Mouse (Mus musculus): ENCODE measurements around the gene Irs3. TPM values are rescaled to one million over a fixed set of nuclear protein-coding genes. Genes with fewer than 3 reads are reported as not detected.

The Irs3 gene
- polyA plus RNA-seq, 1 experiment, result 0.48 TPM

GRCm38 (mm10) chr5:137660064-137660688 lies 14.7 kb upstream of the Irs3 start:
- peak in 1 of 2 experiments; percentile 37 for DNase-seq (ENCODE audit: extremely low spot score in 1 of 2, low spot score in 1 of 2)

GRCm38 (mm10) chr5:137656977-137657376 lies 11.5 kb upstream of the Irs3 start:
- peak; percentile 41 to 88 for DNase-seq (ENCODE audit: extremely low spot score in 1 of 2, low spot score in 1 of 2)

GRCm38 (mm10) chr5:137654746-137655145 lies 9.2 kb upstream of the Irs3 start:
- DNase-seq (ENCODE audit: extremely low spot score in 1 of 2, low spot score in 1 of 2), result no peak

GRCm38 (mm10) chr5:137653366-137653765 lies 7.9 kb upstream of the Irs3 start:
- no peak for DNase-seq (ENCODE audit: extremely low spot score in 1 of 2, low spot score in 1 of 2)

GRCm38 (mm10) chr5:137652474-137652873 lies 7.0 kb upstream of the Irs3 start:
- DNase-seq (ENCODE audit: extremely low spot score in 1 of 2, low spot score in 1 of 2), result peak; percentile 49 to 86

- DNase-seq (ENCODE audit: extremely low spot score in 1 of 2, low spot score in 1 of 2), result no peak
Measured at GRCm38 (mm10) chr5:137649669-137650571, 4.4 kb upstream of the Irs3 start.

- DNase-seq (ENCODE audit: extremely low spot score in 1 of 2, low spot score in 1 of 2), result no peak
Measured at GRCm38 (mm10) chr5:137649251-137649650, 3.7 kb upstream of the Irs3 start.

GRCm38 (mm10) chr5:137647827-137648601 lies 2.5 kb upstream of the Irs3 start:
- DNase-seq (ENCODE audit: extremely low spot score in 1 of 2, low spot score in 1 of 2), result no peak

- no peak for DNase-seq (ENCODE audit: extremely low spot score in 1 of 2, low spot score in 1 of 2)
Measured at GRCm38 (mm10) chr5:137645091-137645651, 343 bp downstream of the Irs3 start.

- no peak for DNase-seq (ENCODE audit: extremely low spot score in 1 of 2, low spot score in 1 of 2)
Measured at GRCm38 (mm10) chr5:137644484-137644883, 1.0 kb downstream of the Irs3 start.

- DNase-seq (ENCODE audit: extremely low spot score in 1 of 2, low spot score in 1 of 2), result no peak
Measured at GRCm38 (mm10) chr5:137642886-137643285, 2.6 kb downstream of the Irs3 start.

GRCm38 (mm10) chr5:137641054-137641453 lies 4.5 kb downstream of the Irs3 start, which contains the start of gene Sap25:
TSS of gene Sap25 (plus strand) at chr5:137641334.
- peak in 1 of 2 experiments; percentile 20 for DNase-seq (ENCODE audit: extremely low spot score in 1 of 2, low spot score in 1 of 2)

- DNase-seq (ENCODE audit: extremely low spot score in 1 of 2, low spot score in 1 of 2), result no peak
Measured at GRCm38 (mm10) chr5:137639472-137639871, 6.0 kb downstream of the Irs3 start.

GRCm38 (mm10) chr5:137633397-137634084 lies 12.0 kb downstream of the Irs3 start:
- no peak for DNase-seq (ENCODE audit: extremely low spot score in 1 of 2, low spot score in 1 of 2)

GRCm38 (mm10) chr5:137631591-137631990 lies 13.9 kb downstream of the Irs3 start:
- DNase-seq (ENCODE audit: extremely low spot score in 1 of 2, low spot score in 1 of 2), result no peak

- peak in 1 of 2 experiments; percentile 47 for DNase-seq (ENCODE audit: extremely low spot score in 1 of 2, low spot score in 1 of 2)
Measured at GRCm38 (mm10) chr5:137631171-137631570, 14.3 kb downstream of the Irs3 start.

- no peak for DNase-seq (ENCODE audit: extremely low spot score in 1 of 2, low spot score in 1 of 2)
Measured at GRCm38 (mm10) chr5:137630602-137631001, 14.9 kb downstream of the Irs3 start.

GRCm38 (mm10) chr5:137629906-137630545 lies 15.5 kb downstream of the Irs3 start:
- DNase-seq (ENCODE audit: extremely low spot score in 1 of 2, low spot score in 1 of 2), result no peak

- peak in 1 of 2 experiments; percentile 37 for DNase-seq (ENCODE audit: extremely low spot score in 1 of 2, low spot score in 1 of 2)
Measured at GRCm38 (mm10) chr5:137629306-137629721, 16.2 kb downstream of the Irs3 start.

Measured in frontal cortex, adult 2 months (tissue).